Mouse (Mus musculus): ENCODE measurements around the gene Ier5l. TPM values are rescaled to one million over a fixed set of nuclear protein-coding genes. Genes with fewer than 3 reads are reported as not detected.

The Ier5l gene
- total RNA-seq (2021), result 10 to 100 TPM; 17.9 to 21.3 TPM

GRCm38 (mm10) chr2:30474039-30474438 is at the start of gene Ier5l:
Ier5l (minus strand) TSS chr2:30474219.
- intact Hi-C loops (cut with DNase I), result loop anchor here (5.0 kb wide), 2 partner anchors 173 to 243 kb away; no protein-coding TSS in a partner anchor
- peak; percentile 95 to 96 for DNase-seq (ENCODE audit: low spot score in 2 of 2)

GRCm38 (mm10) chr2:30523727-30524126 is 49.7 kb upstream of the Ier5l start:
- no peak for DNase-seq (ENCODE audit: low spot score in 2 of 2)
- intact Hi-C loops (cut with DNase I), result no loop called here

GRCm38 (mm10) chr2:30510711-30511380 is 36.8 kb upstream of the Ier5l start:
- no peak for DNase-seq (ENCODE audit: low spot score in 2 of 2)
- intact Hi-C loops (cut with DNase I), result no loop called here

GRCm38 (mm10) chr2:30507138-30507727 is 33.2 kb upstream of the Ier5l start:
- intact Hi-C loops (cut with DNase I), result no loop called here
- DNase-seq (ENCODE audit: low spot score in 2 of 2), result no peak

GRCm38 (mm10) chr2:30503677-30504621 is 29.9 kb upstream of the Ier5l start:
- DNase-seq (ENCODE audit: low spot score in 2 of 2), result peak; percentile 80 to 82
- intact Hi-C loops (cut with DNase I), result no loop called here

- DNase-seq (ENCODE audit: low spot score in 2 of 2), result no peak
- intact Hi-C loops (cut with DNase I), result no loop called here
Observed at GRCm38 (mm10) chr2:30501701-30502100, 27.7 kb upstream of the Ier5l start.

GRCm38 (mm10) chr2:30495909-30496861 is 22.2 kb upstream of the Ier5l start:
- intact Hi-C loops (cut with DNase I), result no loop called here
- DNase-seq (ENCODE audit: low spot score in 2 of 2), result peak; percentile 59

GRCm38 (mm10) chr2:30495000-30495908 is 21.2 kb upstream of the Ier5l start:
- no peak for DNase-seq (ENCODE audit: low spot score in 2 of 2)
- intact Hi-C loops (cut with DNase I), result no loop called here

- intact Hi-C loops (cut with DNase I), result no loop called here
Observed at GRCm38 (mm10) chr2:30490384-30490783, 16.4 kb upstream of the Ier5l start.

GRCm38 (mm10) chr2:30487597-30487996 is 13.6 kb upstream of the Ier5l start:
- intact Hi-C loops (cut with DNase I), result no loop called here
- DNase-seq (ENCODE audit: low spot score in 2 of 2), result no peak

More at GRCm38 (mm10) chr2:30490384-30490783, 16.4 kb upstream of the Ier5l start:
- no peak for DNase-seq (ENCODE audit: low spot score in 2 of 2)

GRCm38 (mm10) chr2:30478526-30478925 is 4.5 kb upstream of the Ier5l start:
- intact Hi-C loops (cut with DNase I), result no loop called here
- no peak for DNase-seq (ENCODE audit: low spot score in 2 of 2)

GRCm38 (mm10) chr2:30476241-30476640 is 2.2 kb upstream of the Ier5l start:
- DNase-seq (ENCODE audit: low spot score in 2 of 2), result no peak
- intact Hi-C loops (cut with DNase I), result no loop called here

GRCm38 (mm10) chr2:30475457-30475856 is 1.4 kb upstream of the Ier5l start:
- intact Hi-C loops (cut with DNase I), result no loop called here

GRCm38 (mm10) chr2:30474776-30475175 is 757 bp upstream of the Ier5l start:
- intact Hi-C loops (cut with DNase I), result loop anchor here (5.0 kb wide), 2 partner anchors 173 to 243 kb away; no protein-coding TSS in a partner anchor
- DNase-seq (ENCODE audit: low spot score in 2 of 2), result no peak

More at GRCm38 (mm10) chr2:30475457-30475856, 1.4 kb upstream of the Ier5l start:
- no peak for DNase-seq (ENCODE audit: low spot score in 2 of 2)

- intact Hi-C loops (cut with DNase I), result loop anchor here (2.0 to 5.0 kb wide), 4 partner anchors 73 to 244 kb away; partner anchors contain the start of gene Cstad
- no peak for DNase-seq (ENCODE audit: low spot score in 2 of 2)
Observed at GRCm38 (mm10) chr2:30473431-30474031, 488 bp downstream of the Ier5l start.

GRCm38 (mm10) chr2:30472731-30473351 is 1.2 kb downstream of the Ier5l start:
- DNase-seq (ENCODE audit: low spot score in 2 of 2), result peak; percentile 43 to 52
- intact Hi-C loops (cut with DNase I), result loop anchor here (2.0 to 5.0 kb wide), 4 partner anchors 74 to 244 kb away; partner anchors contain the start of gene Cstad

Measured in left cerebral cortex, postnatal 36 days (tissue).